Mouse (Mus musculus): ENCODE results near the gene Cutc. TPM values are rescaled to one million over a fixed set of nuclear protein-coding genes. Genes with fewer than 3 reads are reported as not detected.

Gene Cutc
- polyA plus RNA-seq, 1 experiment from 2014 or later: 7.6 TPM

DNA sequence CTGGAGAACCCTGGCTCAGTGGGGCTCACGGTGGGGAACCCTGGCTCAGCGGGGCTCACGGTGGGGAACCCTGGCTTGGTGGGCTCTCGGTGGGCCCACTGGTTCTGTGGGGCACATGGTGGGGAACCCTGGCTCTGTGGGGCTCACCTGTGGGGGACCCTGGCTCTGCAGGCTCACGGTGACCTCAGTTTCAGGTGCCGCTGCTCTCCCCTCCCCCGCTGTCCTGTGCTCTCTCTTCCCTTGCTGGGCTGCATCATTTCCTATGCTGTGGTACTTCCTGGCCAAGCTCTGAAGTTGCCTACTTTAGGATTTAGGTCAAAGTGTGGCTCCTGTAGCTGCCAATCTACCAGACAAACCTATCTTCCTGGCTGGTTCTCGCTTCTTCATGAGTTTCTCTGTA is 29.9 kb upstream of the Cutc start:
- H3K4me2 ChIP-seq (ENCODE audit: low read length): no peak overlapping the region
- H3K4me3 ChIP-seq (replicated peaks; ENCODE audit: low read depth, low read length): no peak overlapping the region
- no peaks in the 10 kb centered on the region for H3K27me3 ChIP-seq (ENCODE audit: control insufficient read depth, insufficient read depth, low read length)
- ATAC-seq (ENCODE audit: low FRiP score, low TSS enrichment): no peak
- DNase-seq: no peak
- no peak overlapping the region for H3K9ac ChIP-seq (replicated peaks; ENCODE audit: low read length)
- 83% methylated on average over 8 of the region's 8 CpGs for WGBS
- no peaks in the 10 kb centered on the region for H3K9me3 ChIP-seq (ENCODE audit: control insufficient read depth, low read length)
- H3K27ac ChIP-seq (replicated peaks; ENCODE audit: low read depth, low read length): no peak overlapping the region
- H3K36me3 ChIP-seq (ENCODE audit: control insufficient read depth, insufficient read depth, low read length): peaks cover 75% of the 10 kb centered on the region
- no peaks in the 10 kb centered on the region for H3K4me1 ChIP-seq (ENCODE audit: control insufficient read depth, insufficient read depth, low read length)

- Histone ChIP-seq H3K4me3 (replicated peaks; ENCODE audit: low read depth, low read length) (no peak overlapping the region), H3K36me3 (ENCODE audit: control insufficient read depth, insufficient read depth, low read length) (peaks cover 75% of the 10 kb centered on the region)
Measured at GRCm38 (mm10) chr19:43723501-43723900, 29.3 kb upstream of the Cutc start.

GRCm38 (mm10) chr19:43724194-43724593 is 28.6 kb upstream of the Cutc start:
- WGBS: 93% methylated on average over 20 of the region's 20 CpGs
- ATAC-seq (ENCODE audit: low FRiP score, low TSS enrichment): no peak
- H3K36me3 ChIP-seq (ENCODE audit: control insufficient read depth, insufficient read depth, low read length): peaks cover 73% of the 10 kb centered on the region
- H3K4me2 ChIP-seq (ENCODE audit: low read length): no peak overlapping the region
- H3K9ac ChIP-seq (replicated peaks; ENCODE audit: low read length): no peak overlapping the region
- H3K27ac ChIP-seq (replicated peaks; ENCODE audit: low read depth, low read length): no peak overlapping the region
- no peaks in the 10 kb centered on the region for H3K9me3 ChIP-seq (ENCODE audit: control insufficient read depth, low read length)
- H3K4me3 ChIP-seq (replicated peaks; ENCODE audit: low read depth, low read length): no peak overlapping the region
- no peaks in the 10 kb centered on the region for H3K4me1 ChIP-seq (ENCODE audit: control insufficient read depth, insufficient read depth, low read length)
- DNase-seq: no peak
- no peaks in the 10 kb centered on the region for H3K27me3 ChIP-seq (ENCODE audit: control insufficient read depth, insufficient read depth, low read length)

More at GRCm38 (mm10) chr19:43723501-43723900, 29.3 kb upstream of the Cutc start:
- Histone ChIP-seq H3K27me3 (ENCODE audit: control insufficient read depth, insufficient read depth, low read length) (no peaks in the 10 kb centered on the region), H3K9ac (replicated peaks; ENCODE audit: low read length) (no peak overlapping the region), H3K27ac (replicated peaks; ENCODE audit: low read depth, low read length) (no peak overlapping the region), H3K4me2 (ENCODE audit: low read length) (no peak overlapping the region), H3K9me3 (ENCODE audit: control insufficient read depth, low read length) (no peaks in the 10 kb centered on the region), H3K4me1 (ENCODE audit: control insufficient read depth, insufficient read depth, low read length) (no peaks in the 10 kb centered on the region)
- 91% methylated on average over 10 of the region's 10 CpGs for WGBS
- DNase-seq: no peak
- ATAC-seq (ENCODE audit: low FRiP score, low TSS enrichment): no peak

- H3K36me3 ChIP-seq (ENCODE audit: control insufficient read depth, insufficient read depth, low read length): peaks cover 75% of the 10 kb centered on the region
- DNase-seq (no peak), ATAC-seq (ENCODE audit: low FRiP score, low TSS enrichment) (no peak)
- no peak overlapping the region for H3K27ac ChIP-seq (replicated peaks; ENCODE audit: low read depth, low read length)
- no peaks in the 10 kb centered on the region for H3K9me3 ChIP-seq (ENCODE audit: control insufficient read depth, low read length)
- no peak overlapping the region for H3K4me3 ChIP-seq (replicated peaks; ENCODE audit: low read depth, low read length)
- H3K4me2 ChIP-seq (ENCODE audit: low read length): no peak overlapping the region
- H3K4me1 ChIP-seq (ENCODE audit: control insufficient read depth, insufficient read depth, low read length): no peaks in the 10 kb centered on the region
- H3K9ac ChIP-seq (replicated peaks; ENCODE audit: low read length): no peak overlapping the region
- WGBS: 91% methylated on average over 7 of the region's 7 CpGs
- H3K27me3 ChIP-seq (ENCODE audit: control insufficient read depth, insufficient read depth, low read length): no peaks in the 10 kb centered on the region
Measured at GRCm38 (mm10) chr19:43724821-43725220, 28.0 kb upstream of the Cutc start.

GRCm38 (mm10) chr19:43726510-43727146 is 26.2 kb upstream of the Cutc start:
- Histone ChIP-seq H3K9ac (replicated peaks; ENCODE audit: low read length) (no peak overlapping the region), H3K4me2 (ENCODE audit: low read length) (no peak overlapping the region), H3K4me1 (ENCODE audit: control insufficient read depth, insufficient read depth, low read length) (no peaks in the 10 kb centered on the region), H3K9me3 (ENCODE audit: control insufficient read depth, low read length) (no peaks in the 10 kb centered on the region), H3K27ac (replicated peaks; ENCODE audit: low read depth, low read length) (no peak overlapping the region), H3K36me3 (ENCODE audit: control insufficient read depth, insufficient read depth, low read length) (peaks cover 62% of the 10 kb centered on the region), H3K27me3 (ENCODE audit: control insufficient read depth, insufficient read depth, low read length) (no peaks in the 10 kb centered on the region), H3K4me3 (replicated peaks; ENCODE audit: low read depth, low read length) (no peak overlapping the region)
- ATAC-seq (ENCODE audit: low FRiP score, low TSS enrichment) (no peak), DNase-seq (no peak)
- 79% methylated on average over 15 of the region's 15 CpGs for WGBS

GRCm38 (mm10) chr19:43729296-43730036 is 23.3 kb upstream of the Cutc start:
- Histone ChIP-seq H3K4me3 (replicated peaks; ENCODE audit: low read depth, low read length) (peak overlapping the region; percentile 18), H3K4me2 (ENCODE audit: low read length) (peak overlapping the region; percentile 48), H3K4me1 (ENCODE audit: control insufficient read depth, insufficient read depth, low read length) (no peaks in the 10 kb centered on the region), H3K27me3 (ENCODE audit: control insufficient read depth, insufficient read depth, low read length) (no peaks in the 10 kb centered on the region), H3K36me3 (ENCODE audit: control insufficient read depth, insufficient read depth, low read length) (peaks cover 54% of the 10 kb centered on the region), H3K9ac (replicated peaks; ENCODE audit: low read length) (no peak overlapping the region; the same call in 1 of the 2 replicates), H3K9me3 (ENCODE audit: control insufficient read depth, low read length) (no peaks in the 10 kb centered on the region), H3K27ac (replicated peaks; ENCODE audit: low read depth, low read length) (0 out of 2 replicates have a peak overlapping the region, but pooled peaks have one; percentile 13)
- WGBS: 43% methylated on average over 22 of the region's 22 CpGs
- DNase-seq (no peak), ATAC-seq (ENCODE audit: low FRiP score, low TSS enrichment) (no peak)

DNA sequence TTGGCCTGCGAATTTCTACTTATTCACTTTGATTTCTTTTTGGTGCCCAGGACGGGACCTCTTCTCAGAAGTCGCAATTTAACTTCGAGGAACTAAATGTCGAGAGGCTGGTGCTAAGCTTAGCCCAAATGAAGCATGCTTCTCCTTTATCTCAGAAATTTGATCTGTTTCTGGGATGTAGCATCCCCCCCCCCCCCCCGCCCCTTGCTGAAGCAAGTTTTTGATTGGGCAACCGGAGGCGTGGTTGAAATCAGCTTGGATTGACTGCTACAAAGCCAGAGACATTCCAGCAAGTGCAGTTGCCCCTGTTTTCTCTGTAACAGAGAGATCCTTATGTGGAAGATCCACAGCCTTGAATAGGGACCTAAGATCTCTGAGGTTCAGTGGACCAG is 22.8 kb upstream of the Cutc start:
- peak; percentile 26 for DNase-seq
- 0 out of 2 replicates have a peak overlapping the region, but pooled peaks have one; percentile 13 for H3K27ac ChIP-seq (replicated peaks; ENCODE audit: low read depth, low read length)
- H3K9ac ChIP-seq (replicated peaks; ENCODE audit: low read length): no peak overlapping the region; the same call in 1 of the 2 replicates
- H3K4me3 ChIP-seq (replicated peaks; ENCODE audit: low read depth, low read length): peak overlapping the region; percentile 18
- H3K4me2 ChIP-seq (ENCODE audit: low read length): peak overlapping the region; percentile 48
- H3K27me3 ChIP-seq (ENCODE audit: control insufficient read depth, insufficient read depth, low read length): no peaks in the 10 kb centered on the region
- no peaks in the 10 kb centered on the region for H3K9me3 ChIP-seq (ENCODE audit: control insufficient read depth, low read length)
- no peak for ATAC-seq (ENCODE audit: low FRiP score, low TSS enrichment)
- 30% methylated on average over 8 of the region's 8 CpGs for WGBS
- no peaks in the 10 kb centered on the region for H3K4me1 ChIP-seq (ENCODE audit: control insufficient read depth, insufficient read depth, low read length)
- H3K36me3 ChIP-seq (ENCODE audit: control insufficient read depth, insufficient read depth, low read length): peaks cover 54% of the 10 kb centered on the region

DNA sequence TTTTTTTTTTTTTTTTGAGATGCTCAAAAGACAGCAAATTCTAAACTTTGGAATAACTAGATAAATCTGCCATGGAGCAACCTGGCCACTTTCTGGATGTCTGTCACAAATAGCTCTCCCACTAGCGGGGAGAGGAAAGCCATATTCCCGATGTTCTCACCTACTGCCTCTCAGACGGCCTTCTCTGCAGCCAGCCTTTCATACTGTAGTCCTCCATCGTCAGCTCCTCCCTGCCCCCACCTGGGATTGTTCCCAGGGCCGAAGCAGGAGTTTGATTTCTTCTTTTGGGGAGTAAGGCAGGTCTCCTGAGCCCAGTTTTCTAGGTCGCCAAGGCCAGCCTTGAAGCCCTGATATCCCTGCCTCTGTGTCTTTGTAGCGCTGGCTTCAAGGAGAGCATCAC is 21.6 kb upstream of the Cutc start:
- DNase-seq: no peak
- Histone ChIP-seq H3K27me3 (ENCODE audit: control insufficient read depth, insufficient read depth, low read length) (no peaks in the 10 kb centered on the region), H3K4me2 (ENCODE audit: low read length) (no peak overlapping the region), H3K9ac (replicated peaks; ENCODE audit: low read length) (no peak overlapping the region), H3K9me3 (ENCODE audit: control insufficient read depth, low read length) (no peaks in the 10 kb centered on the region), H3K36me3 (ENCODE audit: control insufficient read depth, insufficient read depth, low read length) (peaks cover 52% of the 10 kb centered on the region), H3K4me1 (ENCODE audit: control insufficient read depth, insufficient read depth, low read length) (no peaks in the 10 kb centered on the region), H3K4me3 (replicated peaks; ENCODE audit: low read depth, low read length) (no peak overlapping the region), H3K27ac (replicated peaks; ENCODE audit: low read depth, low read length) (no peak overlapping the region)
- 73% methylated on average over 7 of the region's 7 CpGs for WGBS
- no peak for ATAC-seq (ENCODE audit: low FRiP score, low TSS enrichment)

GRCm38 (mm10) chr19:43738409-43738808 is 14.4 kb upstream of the Cutc start:
- DNase-seq (no peak), ATAC-seq (ENCODE audit: low FRiP score, low TSS enrichment) (no peak)
- Histone ChIP-seq H3K27ac (replicated peaks; ENCODE audit: low read depth, low read length) (no peak overlapping the region), H3K9ac (replicated peaks; ENCODE audit: low read length) (no peak overlapping the region), H3K4me1 (ENCODE audit: control insufficient read depth, insufficient read depth, low read length) (no peaks in the 10 kb centered on the region), H3K36me3 (ENCODE audit: control insufficient read depth, insufficient read depth, low read length) (peaks cover 84% of the 10 kb centered on the region), H3K4me3 (replicated peaks; ENCODE audit: low read depth, low read length) (no peak overlapping the region), H3K4me2 (ENCODE audit: low read length) (no peak overlapping the region), H3K9me3 (ENCODE audit: control insufficient read depth, low read length) (no peaks in the 10 kb centered on the region), H3K27me3 (ENCODE audit: control insufficient read depth, insufficient read depth, low read length) (no peaks in the 10 kb centered on the region)
- 95% methylated on average over 10 of the region's 10 CpGs for WGBS
